In the genomic region with DNA sequence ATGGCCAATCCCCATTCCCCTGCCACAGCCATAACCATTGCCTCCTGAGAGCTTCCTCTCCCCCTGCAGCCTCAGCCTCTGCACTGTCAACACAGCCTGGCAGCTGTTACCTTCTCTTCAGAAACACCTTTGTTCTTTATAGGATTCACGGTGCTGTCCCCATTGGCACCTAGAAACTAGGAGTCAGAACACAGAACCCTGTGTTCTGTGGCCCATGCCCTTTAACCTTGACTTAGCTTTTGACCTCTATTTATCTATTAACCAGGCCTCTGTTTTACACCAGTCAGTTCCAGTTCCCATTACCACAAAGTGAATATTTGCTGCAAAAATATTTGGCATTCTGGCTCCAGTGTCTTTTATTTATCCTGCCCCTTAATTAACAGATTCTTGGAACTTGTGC, we compare ENCODE assay signal across 10 mouse cellular contexts.
"Had no signal": no experiment of that assay in that cellular context is flagged by ENCODE, and none has a peak within 500 bp of the region (broad histone marks: within the 10 kb centered on the region; RNA-seq: fewer than 3 reads in every experiment).

No protein-coding gene starts in this region.

- H3K4me2 ChIP-seq: kidney, embryonic 15.5 days; limb, embryonic 15.5 days; midbrain, embryonic 13.5 days had no signal

- DNase-seq: lung, postnatal 36 days; right cerebral cortex, adult 18-20 months; right cerebral cortex, postnatal 25 days; thymus, postnatal 36 days had no signal

- ATAC-seq: hindbrain, embryonic 16.5 days; inflammation-experienced regulatory T-cells, adult 6 months; intestine, postnatal 0 days; midbrain, embryonic 13.5 days had no signal

- H3K9me3 ChIP-seq: kidney, embryonic 15.5 days; limb, embryonic 15.5 days; midbrain, embryonic 13.5 days had no signal

- H3K4me3 ChIP-seq: kidney, embryonic 15.5 days; limb, embryonic 15.5 days; midbrain, embryonic 13.5 days had no signal

- H3K9ac ChIP-seq: kidney, embryonic 15.5 days; limb, embryonic 15.5 days; midbrain, embryonic 13.5 days had no signal

- H3K36me3 ChIP-seq: kidney, embryonic 15.5 days; limb, embryonic 15.5 days; midbrain, embryonic 13.5 days had no signal

- H3K27ac ChIP-seq: kidney, embryonic 15.5 days; limb, embryonic 15.5 days; midbrain, embryonic 13.5 days had no signal

- H3K27me3 ChIP-seq: kidney, embryonic 15.5 days; limb, embryonic 15.5 days; midbrain, embryonic 13.5 days had no signal

- H3K4me1 ChIP-seq: kidney, embryonic 15.5 days; midbrain, embryonic 13.5 days had no signal
